Mouse (Mus musculus) heart, embryonic 11.5 days (tissue): Measurements from ENCODE around the gene Anapc5. TPM values are rescaled to one million over a fixed set of nuclear protein-coding genes. Genes with fewer than 3 reads are reported as not detected.
A peak's percentile ranks its signal among the peaks of the same experiment; 100 is the strongest.

Experiments used
- ATAC-seq: fragments of 200-750 bp; cut with Nextera tagmentation; replicated peaks from 2 replicates; pipeline ENCODE4 v1.8.0; 2017; ENCODE audit warnings: moderate library complexity; ENCODE audit not compliant: insufficient number of reproducible peaks, low FRiP score, low TSS enrichment
- H3K27ac ChIP-seq: fragments of 300-500 bp; sonication (generic); 2 replicates; pipeline ENCODE4 v1.5.1; 2014; ENCODE audit warnings: mild to moderate bottlenecking, low read depth, low read length
- H3K27me3 ChIP-seq: fragments of 300-500 bp; sonication (generic); 2 replicates; pipeline ENCODE4 v1.6.1; 2014; ENCODE audit warnings: mild to moderate bottlenecking, low read length, mixed read lengths; ENCODE audit not compliant: control insufficient read depth, insufficient read depth
- H3K36me3 ChIP-seq: fragments of 300-500 bp; sonication (generic); 2 replicates; pipeline ENCODE4 v1.6.1; 2014; ENCODE audit warnings: mild to moderate bottlenecking, low read length, moderate library complexity, mixed read lengths; ENCODE audit not compliant: control insufficient read depth, insufficient read depth
- H3K4me1 ChIP-seq: fragments of 300-500 bp; sonication (generic); 2 replicates; pipeline ENCODE4 v1.6.1; 2014; ENCODE audit warnings: low read length; ENCODE audit not compliant: control insufficient read depth, insufficient read depth
- H3K4me2 ChIP-seq: fragments of 300-500 bp; sonication (generic); 2 replicates; pipeline ENCODE4 v1.6.1; 2014; ENCODE audit warnings: mild to moderate bottlenecking, moderate library complexity
- H3K4me3 ChIP-seq: fragments of 300-500 bp; sonication (generic); 2 replicates; pipeline ENCODE4 v1.5.1; 2014; ENCODE audit warnings: low read depth, low read length
- H3K9ac ChIP-seq: fragments of 300-500 bp; sonication (generic); 2 replicates; pipeline ENCODE4 v1.6.1; 2014; ENCODE audit warnings: mild to moderate bottlenecking, low read depth, low read length, moderate library complexity
- H3K9me3 ChIP-seq: fragments of 300-500 bp; sonication (generic); replicated peaks from 2 replicates; pipeline ENCODE4 v1.6.1; 2016; ENCODE audit warnings: low read length; ENCODE audit not compliant: control insufficient read depth
- WGBS: fragments of 180-500 bp; shearing (Covaris S2); extraction: QIAGEN DNeasy Blood & Tissue Kit; methylation state at CpG from one replicate; pipeline ENCODE4 v1.1.7; 2014; ENCODE audit not compliant: insufficient replicate concordance; 5-methylcytosine and 5-hydroxymethylcytosine counted together
- polyA plus RNA-seq: library from polyadenylated mRNA; unstranded; fragments of >200 nt; fragmentation: Nextera tagmentation; extraction: Ambion mirVana; gene quantifications from 2 replicates; pipeline ENCODE4 v1.2.1, GENCODE M21; 2014

The Anapc5 gene
- polyA plus RNA-seq, 1 experiment from 2014 or later, result 354 TPM

- no peaks in the 10 kb centered on the region for H3K4me1 ChIP-seq
- H3K4me2 ChIP-seq, result no peak overlapping the region
- no peak overlapping the region for H3K4me3 ChIP-seq
- H3K27ac ChIP-seq, result no peak overlapping the region
- 70% methylated on average over 10 of the region's 10 CpGs for WGBS
- ATAC-seq, result no peak
- H3K9me3 ChIP-seq, result no peaks in the 10 kb centered on the region
- H3K36me3 ChIP-seq, result no peaks in the 10 kb centered on the region
- H3K27me3 ChIP-seq, result no peaks in the 10 kb centered on the region
- no peak overlapping the region for H3K9ac ChIP-seq
These were observed 11.9 kb upstream of the Anapc5 start for GRCm38 (mm10) chr5:122832996-122833395.

- Histone ChIP-seq H3K4me2 (no peak overlapping the region), H3K9ac (no peak overlapping the region), H3K27me3 (no peaks in the 10 kb centered on the region), H3K4me3 (no peak overlapping the region), H3K36me3 (no peaks in the 10 kb centered on the region), H3K4me1 (no peaks in the 10 kb centered on the region), H3K27ac (no peak overlapping the region), H3K9me3 (no peaks in the 10 kb centered on the region)
- ATAC-seq, result no peak
- WGBS, result 81% methylated on average over 10 of the region's 10 CpGs
These were observed 11.4 kb upstream of the Anapc5 start for GRCm38 (mm10) chr5:122832536-122832935.

- 76% methylated on average over 8 of the region's 8 CpGs for WGBS
- ATAC-seq, result no peak
- no peak overlapping the region for H3K9ac ChIP-seq
- no peak overlapping the region for H3K4me3 ChIP-seq
- H3K4me1 ChIP-seq, result peaks cover 2% of the 10 kb centered on the region
- no peaks in the 10 kb centered on the region for H3K27me3 ChIP-seq
- H3K27ac ChIP-seq, result no peak overlapping the region
- H3K36me3 ChIP-seq, result no peaks in the 10 kb centered on the region
- H3K4me2 ChIP-seq, result no peak overlapping the region
- no peaks in the 10 kb centered on the region for H3K9me3 ChIP-seq
These were observed 4.0 kb upstream of the Anapc5 start for GRCm38 (mm10) chr5:122825099-122825498.

GRCm38 (mm10) chr5:122824450-122824849 is 3.3 kb upstream of the Anapc5 start:
- Histone ChIP-seq H3K4me3 (no peak overlapping the region), H3K27me3 (no peaks in the 10 kb centered on the region), H3K27ac (no peak overlapping the region), H3K9me3 (no peaks in the 10 kb centered on the region), H3K4me2 (no peak overlapping the region), H3K4me1 (peaks cover 5% of the 10 kb centered on the region), H3K9ac (no peak overlapping the region), H3K36me3 (0 out of 2 replicates have a peak, but pooled peaks cover under 1% of the 10 kb centered on the region)
- 59% methylated on average over 6 of the region's 6 CpGs for WGBS
- ATAC-seq, result no peak

- Histone ChIP-seq H3K9me3 (no peaks in the 10 kb centered on the region), H3K4me3 (no peak overlapping the region), H3K4me1 (peaks cover 5% of the 10 kb centered on the region), H3K27ac (no peak overlapping the region), H3K4me2 (no peak overlapping the region), H3K27me3 (no peaks in the 10 kb centered on the region), H3K9ac (no peak overlapping the region), H3K36me3 (0 out of 2 replicates have a peak, but pooled peaks cover 3% of the 10 kb centered on the region)
- ATAC-seq, result no peak
- WGBS, result 70% methylated on average over 1 of the region's 1 CpGs
These were observed 2.8 kb upstream of the Anapc5 start for GRCm38 (mm10) chr5:122823976-122824375.

- 86% methylated on average over 4 of the region's 4 CpGs for WGBS
- no peak for ATAC-seq
- H3K9me3 ChIP-seq, result no peaks in the 10 kb centered on the region
- H3K27me3 ChIP-seq, result no peaks in the 10 kb centered on the region
- no peak overlapping the region for H3K4me3 ChIP-seq
- H3K36me3 ChIP-seq, result peaks cover 18% of the 10 kb centered on the region
- no peak overlapping the region for H3K27ac ChIP-seq
- H3K9ac ChIP-seq, result no peak overlapping the region
- no peak overlapping the region for H3K4me2 ChIP-seq
- peaks cover 5% of the 10 kb centered on the region for H3K4me1 ChIP-seq
These were observed 1.3 kb upstream of the Anapc5 start for GRCm38 (mm10) chr5:122822441-122822840.

- peak overlapping the region; percentile 95 for H3K9ac ChIP-seq
- H3K9me3 ChIP-seq, result no peaks in the 10 kb centered on the region
- H3K4me3 ChIP-seq, result peak overlapping the region; percentile 85
- H3K4me2 ChIP-seq, result peak overlapping the region; percentile 71
- H3K27me3 ChIP-seq, result no peaks in the 10 kb centered on the region
- H3K4me1 ChIP-seq, result peaks cover 5% of the 10 kb centered on the region
- peaks cover 23% of the 10 kb centered on the region for H3K36me3 ChIP-seq
- ATAC-seq, result peak; percentile 29; the same call in 1 of the 2 replicates
- under 1% methylated on average over 10 of the region's 10 CpGs for whole genome bisulfite sequencing
- peak overlapping the region; percentile 98 for H3K27ac ChIP-seq
These were observed 366 bp upstream of the Anapc5 start for GRCm38 (mm10) chr5:122821524-122821885.

- 81% methylated on average over 3 of the region's 3 CpGs for WGBS
- Histone ChIP-seq H3K27ac (no peak overlapping the region), H3K4me1 (no peaks in the 10 kb centered on the region), H3K36me3 (peaks cover 61% of the 10 kb centered on the region), H3K4me2 (no peak overlapping the region), H3K27me3 (no peaks in the 10 kb centered on the region), H3K4me3 (no peak overlapping the region), H3K9ac (no peak overlapping the region), H3K9me3 (no peaks in the 10 kb centered on the region)
- ATAC-seq, result no peak
These were observed 8.4 kb downstream of the Anapc5 start for GRCm38 (mm10) chr5:122812699-122813098.

- Histone ChIP-seq H3K4me1 (no peaks in the 10 kb centered on the region), H3K9me3 (no peaks in the 10 kb centered on the region), H3K4me3 (no peak overlapping the region), H3K27me3 (no peaks in the 10 kb centered on the region), H3K27ac (no peak overlapping the region), H3K9ac (no peak overlapping the region), H3K36me3 (peaks cover 59% of the 10 kb centered on the region), H3K4me2 (no peak overlapping the region)
- 91% methylated on average over 9 of the region's 9 CpGs for WGBS
- no peak for ATAC-seq
These were observed 9.6 kb downstream of the Anapc5 start for GRCm38 (mm10) chr5:122811364-122812079.
